Mouse (Mus musculus): Measurements from ENCODE around the gene Selenow.

DNA sequence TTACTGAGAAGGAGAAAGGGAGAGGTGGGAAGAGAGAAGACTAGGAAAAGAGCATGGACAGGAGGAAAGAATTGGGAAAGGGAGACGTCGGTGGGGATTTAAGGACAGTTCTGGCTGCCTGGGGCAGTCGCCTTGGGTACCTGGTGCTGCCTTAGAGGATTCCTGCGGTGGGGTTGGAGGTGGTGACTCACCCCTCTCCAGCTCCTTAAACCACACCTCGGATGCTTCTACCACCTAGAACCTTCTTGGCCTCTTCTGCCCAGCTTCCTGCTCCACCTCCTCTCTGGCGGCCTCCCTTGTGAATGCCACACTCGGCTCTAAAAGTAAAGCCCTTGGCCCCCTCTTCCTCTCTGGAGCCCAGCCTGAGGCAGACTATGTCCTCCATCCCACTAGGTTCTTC is 33.3 kb upstream of the Selenow start:
- TF ChIP-seq EP300 (IDR thresholded peaks at IDR 0.05; ENCODE audit: insufficient read depth, low read depth, low read length) (no peak), CTCF (IDR thresholded peaks at IDR 0.05) (no peak)

All from heart, adult 2 months (tissue).